Mouse (Mus musculus) cortical plate, adult 2 months (tissue): ENCODE data around the gene AI413582.

ENCODE experiments used
- CTCF ChIP-seq: fragments of 200-500 bp; IDR thresholded peaks from 2 replicates; pipeline ENCODE4 v1.5.1; 2011; ENCODE audit warnings: mild to moderate bottlenecking, control low read depth, low read length; ENCODE audit not compliant: insufficient read depth; ENCODE audit errors: extremely low read depth
- POLR2A ChIP-seq: fragments of 200-500 bp; IDR thresholded peaks from 2 replicates; pipeline ENCODE4 v1.6.1; 2011; ENCODE audit warnings: mild to moderate bottlenecking, low read length, control low read depth; ENCODE audit not compliant: insufficient read depth; ENCODE audit errors: extremely low read depth

GRCm38 (mm10) chr17:27595659-27596375, 30.3 kb upstream of the AI413582 start:
- TF ChIP-seq CTCF (0 out of 2 replicates have a peak, but pooled peaks have one; percentile 5), POLR2A (no peak)
